Comparison of ENCODE assay signal across 8 mouse cellular contexts in genomic region chr7:141902791-141903190, GRCm38 (mm10). TPM values are rescaled to one million over a fixed set of nuclear protein-coding genes. Genes with fewer than 3 reads are reported as not detected.
DNase-seq lines count a peak whose midpoint lies in the region; ATAC-seq and TF ChIP-seq lines count a peak whose summit lies in the region.

No protein-coding gene starts in this region.

- no peak for TF ChIP-seq CTCF in E14TG2a.4 (conservative IDR thresholded peaks at IDR 0.05; ENCODE audit: low read length)

- 63% methylated on average over 4 of the region's 4 CpGs for WGBS in heart, embryonic 16.5 days
- 63% methylated on average over 4 of the region's 4 CpGs for WGBS in forebrain, embryonic 11.5 days
- 64% methylated on average over 4 of the region's 4 CpGs for WGBS in limb, embryonic 11.5 days

- H3K9ac ChIP-seq in heart, embryonic 16.5 days (ENCODE audit: low read length) = peak overlapping the region; percentile 57
- H3K9ac ChIP-seq in forebrain, embryonic 11.5 days (ENCODE audit: low read length) = peak overlapping the region; percentile 63
- peak overlapping the region; percentile 61; the same call in 1 of the 2 replicates for H3K9ac ChIP-seq in limb, embryonic 11.5 days (ENCODE audit: low read length)

- peaks cover 18% of the 10 kb centered on the region for H3K4me1 ChIP-seq in heart, embryonic 16.5 days (ENCODE audit: control insufficient read depth, insufficient read depth, low read length)
- peaks cover 30% of the 10 kb centered on the region for H3K4me1 ChIP-seq in E14TG2a.4 (replicated peaks; ENCODE audit: low read depth, low read length)
- H3K4me1 ChIP-seq in forebrain, embryonic 11.5 days (replicated peaks; ENCODE audit: control insufficient read depth, insufficient read depth, low read length) = no peaks in the 10 kb centered on the region; the same call in 1 of the 2 replicates
- H3K4me1 ChIP-seq in limb, embryonic 11.5 days (ENCODE audit: control insufficient read depth, insufficient read depth, low read length) = peaks cover 7% of the 10 kb centered on the region; the same call in 1 of the 2 replicates

- peaks cover 2% of the 10 kb centered on the region; the same call in 1 of the 2 replicates for H3K9me3 ChIP-seq in heart, embryonic 16.5 days (replicated peaks; ENCODE audit: control insufficient read depth, low read length)
- H3K9me3 ChIP-seq in E14TG2a.4 (ENCODE audit: low read length) = no peaks in the 10 kb centered on the region
- no peaks in the 10 kb centered on the region for H3K9me3 ChIP-seq in forebrain, embryonic 11.5 days (ENCODE audit: control insufficient read depth, low read length)
- no peaks in the 10 kb centered on the region for H3K9me3 ChIP-seq in limb, embryonic 11.5 days (ENCODE audit: control insufficient read depth, low read length)

- H3K4me2 ChIP-seq in heart, embryonic 16.5 days (ENCODE audit: low read depth, low read length) = peak overlapping the region; percentile 88
- peak overlapping the region; percentile 88 for H3K4me2 ChIP-seq in forebrain, embryonic 11.5 days (ENCODE audit: low read depth, low read length, severe bottlenecking)
- H3K4me2 ChIP-seq in limb, embryonic 11.5 days (ENCODE audit: low read depth, severe bottlenecking) = peak overlapping the region; percentile 53

- peak overlapping the region; percentile 17; the same call in 1 of the 2 replicates for H3K27ac ChIP-seq in heart, embryonic 16.5 days (ENCODE audit: low read length)
- H3K27ac ChIP-seq in forebrain, embryonic 11.5 days (ENCODE audit: low read depth, low read length) = peak overlapping the region; percentile 8; the same call in 1 of the 2 replicates
- H3K27ac ChIP-seq in limb, embryonic 11.5 days (replicated peaks; ENCODE audit: low read depth, low read length) = no peak overlapping the region

- ATAC-seq in heart, embryonic 16.5 days (replicated peaks; ENCODE audit: extremely low read depth, insufficient read depth, low FRiP score) = no peak
- 0 out of 2 replicates have a peak, but pooled peaks have one; percentile 4 for ATAC-seq in forebrain, embryonic 11.5 days (replicated peaks; ENCODE audit: low FRiP score)
- no peak for ATAC-seq in limb, embryonic 11.5 days (ENCODE audit: insufficient number of reproducible peaks, low FRiP score, low TSS enrichment, low read depth)

- H3K4me3 ChIP-seq in heart, embryonic 16.5 days (ENCODE audit: low read length) = peak overlapping the region; percentile 96
- peak overlapping the region; percentile 96 for H3K4me3 ChIP-seq in E14TG2a.4 (replicated peaks; ENCODE audit: low read length)
- peak overlapping the region; percentile 88 for H3K4me3 ChIP-seq in forebrain, embryonic 11.5 days (ENCODE audit: low read depth, low read length)
- peak overlapping the region; percentile 84 for H3K4me3 ChIP-seq in limb, embryonic 11.5 days (ENCODE audit: low read depth, low read length)

- H3K27me3 ChIP-seq in heart, embryonic 16.5 days (ENCODE audit: control insufficient read depth, insufficient read depth, low read length) = peaks cover 19% of the 10 kb centered on the region
- no peaks in the 10 kb centered on the region for H3K27me3 ChIP-seq in E14TG2a.4 (ENCODE audit: insufficient read depth, low read length)
- no peaks in the 10 kb centered on the region for H3K27me3 ChIP-seq in forebrain, embryonic 11.5 days (ENCODE audit: control insufficient read depth, insufficient read depth, low read length)
- H3K27me3 ChIP-seq in limb, embryonic 11.5 days (ENCODE audit: control insufficient read depth, insufficient read depth, low read length) = no peaks in the 10 kb centered on the region

- DNase-seq in heart, adult 18-20 months = no peak
- DNase-seq in forebrain, embryonic 11.5 days (ENCODE audit: low spot score) = no peak
- no peak for DNase-seq in limb, embryonic 11.5 days (ENCODE audit: low spot score)
- DNase-seq in right cerebral cortex, postnatal 36 days (ENCODE audit: low spot score in 2 of 2) = peak; percentile 44 to 72
- no peak for DNase-seq in adipocyte (ENCODE audit: low spot score)
- no peak for DNase-seq in thymus, postnatal 25 days

- peaks cover 4% of the 10 kb centered on the region; the same call in 1 of the 2 replicates for H3K36me3 ChIP-seq in heart, embryonic 16.5 days (ENCODE audit: control insufficient read depth, insufficient read depth)
- H3K36me3 ChIP-seq in E14TG2a.4 (ENCODE audit: insufficient read depth, low read length) = peaks cover 19% of the 10 kb centered on the region
- H3K36me3 ChIP-seq in forebrain, embryonic 11.5 days (ENCODE audit: control insufficient read depth, insufficient read depth, low read length) = no peaks in the 10 kb centered on the region
- H3K36me3 ChIP-seq in limb, embryonic 11.5 days (ENCODE audit: control insufficient read depth, insufficient read depth, low read length) = no peaks in the 10 kb centered on the region

RNA-seq across cellular contexts. Expression of gene Tollip, which starts 15.5 kb away (rescaled TPM):
- 43.5 and 46.6 TPM in 2 replicates for polyA plus RNA-seq in heart, embryonic 16.5 days (2015; fragmentation: Nextera tagmentation; extraction: Ambion mirVana)
- 10 to 100 TPM; 50.9 to 54.4 TPM for total RNA-seq in heart, adult 18-20 months (2021)
- polyA plus RNA-seq in forebrain, embryonic 11.5 days (2014; fragmentation: Nextera tagmentation; extraction: Ambion mirVana) = 59.8 and 70.7 TPM in 2 replicates
- 38.0 and 38.8 TPM in 2 replicates for polyA plus RNA-seq in limb, embryonic 11.5 days (2014; fragmentation: Nextera tagmentation; extraction: Ambion mirVana)

RNA-seq across cellular contexts. Expression of gene Brsk2, which starts 46.8 kb away (rescaled TPM):
- polyA plus RNA-seq in heart, embryonic 16.5 days (2015; fragmentation: Nextera tagmentation; extraction: Ambion mirVana) = 0.28 and 0.32 TPM in 2 replicates
- total RNA-seq in heart, adult 18-20 months (2021) = under 1 TPM; 0.15 to 0.39 TPM
- 13.8 and 15.5 TPM in 2 replicates for polyA plus RNA-seq in forebrain, embryonic 11.5 days (2014; fragmentation: Nextera tagmentation; extraction: Ambion mirVana)
- 0.49 and 0.51 TPM in 2 replicates for polyA plus RNA-seq in limb, embryonic 11.5 days (2014; fragmentation: Nextera tagmentation; extraction: Ambion mirVana)

Comparison
In these comparisons a context has a peak if more than half of its experiments do, and no peak if none do; other contexts are left out.
1. DNase-seq: peak in right cerebral cortex, postnatal 36 days (2 of 2); none in heart, adult 18-20 months (0 of 2), forebrain, embryonic 11.5 days (single experiment), limb, embryonic 11.5 days (single experiment), adipocyte (single experiment) and thymus, postnatal 25 days (single experiment).
2. Peak in every context shown above with its lines, with median percentiles within 50 percentile points of each other: H3K4me2 ChIP-seq, H3K4me3 ChIP-seq and H3K9ac ChIP-seq.